Mouse (Mus musculus) midbrain, embryonic 15.5 days (tissue): ENCODE measurements around the gene Pax7. TPM values are rescaled to one million over a fixed set of nuclear protein-coding genes. Genes with fewer than 3 reads are reported as not detected.

Experiments used
- ATAC-seq: fragments of 200-750 bp; cut with Nextera tagmentation; replicated peaks from 2 replicates; pipeline ENCODE4 v1.8.0; 2017; ENCODE audit warnings: moderate TSS enrichment
- H3K27ac ChIP-seq: fragments of 300-500 bp; sonication (generic); 2 replicates; pipeline ENCODE4 v1.5.1; 2015; ENCODE audit warnings: mild to moderate bottlenecking, inconsistent platforms
- H3K27me3 ChIP-seq: fragments of 300-500 bp; sonication (generic); replicated peaks from 2 replicates; pipeline ENCODE4 v1.6.1; 2015; ENCODE audit warnings: inconsistent platforms
- H3K36me3 ChIP-seq: fragments of 300-500 bp; sonication (generic); replicated peaks from 2 replicates; pipeline ENCODE4 v1.6.1; 2015; ENCODE audit warnings: inconsistent platforms
- H3K4me1 ChIP-seq: fragments of 300-500 bp; sonication (generic); 2 replicates; pipeline ENCODE4 v1.6.1; 2015; ENCODE audit warnings: inconsistent platforms
- H3K4me2 ChIP-seq: fragments of 300-500 bp; sonication (generic); 2 replicates; pipeline ENCODE4 v1.6.1; 2015; ENCODE audit warnings: inconsistent platforms, mild to moderate bottlenecking, moderate library complexity
- H3K4me3 ChIP-seq: fragments of 300-500 bp; sonication (generic); 2 replicates; pipeline ENCODE4 v1.5.1; 2015; ENCODE audit warnings: mild to moderate bottlenecking, inconsistent platforms
- H3K9ac ChIP-seq: fragments of 300-500 bp; sonication (generic); 2 replicates; pipeline ENCODE4 v1.6.1; 2015; ENCODE audit warnings: mild to moderate bottlenecking, inconsistent platforms
- H3K9me3 ChIP-seq: fragments of 300-500 bp; sonication (generic); 2 replicates; pipeline ENCODE4 v1.6.1; 2016; ENCODE audit warnings: inconsistent platforms
- WGBS: fragments of 180-500 bp; shearing (Covaris S2); methylation state at CpG from one replicate; pipeline ENCODE4 v1.1.7; 2015; ENCODE audit warnings: mixed read lengths; 5-methylcytosine and 5-hydroxymethylcytosine counted together
- polyA plus RNA-seq: library from polyadenylated mRNA; unstranded; fragments of >200 nt; fragmentation: Nextera tagmentation; extraction: Ambion mirVana; gene quantifications from 2 replicates; pipeline ENCODE4 v1.2.1, GENCODE M21; 2015

The Pax7 gene
- polyA plus RNA-seq, 1 experiment from 2014 or later = 3.8 TPM

GRCm38 (mm10) chr4:139725421-139725820, 107.9 kb downstream of the Pax7 start:
- Histone ChIP-seq H3K9me3 (no peaks in the 10 kb centered on the region), H3K36me3 (no peaks in the 10 kb centered on the region), H3K9ac (no peak overlapping the region), H3K27me3 (no peaks in the 10 kb centered on the region), H3K4me2 (no peak overlapping the region), H3K27ac (peak overlapping the region; percentile 50; the same call in 1 of the 2 replicates), H3K4me1 (no peaks in the 10 kb centered on the region), H3K4me3 (no peak overlapping the region)
- WGBS = 55% methylated on average over 15 of the region's 15 CpGs
- no peak for ATAC-seq

GRCm38 (mm10) chr4:139724296-139724695, 109.0 kb downstream of the Pax7 start:
- H3K9me3 ChIP-seq = no peaks in the 10 kb centered on the region
- no peaks in the 10 kb centered on the region for H3K27me3 ChIP-seq
- H3K9ac ChIP-seq = no peak overlapping the region
- H3K4me2 ChIP-seq = no peak overlapping the region; the same call in 1 of the 2 replicates
- no peak overlapping the region for H3K27ac ChIP-seq
- H3K4me3 ChIP-seq = no peak overlapping the region
- no peak for ATAC-seq
- H3K4me1 ChIP-seq = no peaks in the 10 kb centered on the region
- H3K36me3 ChIP-seq = no peaks in the 10 kb centered on the region
- WGBS = 65% methylated on average over 4 of the region's 4 CpGs

GRCm38 (mm10) chr4:139718978-139719377, 114.3 kb downstream of the Pax7 start:
- ATAC-seq = no peak
- H3K27ac ChIP-seq = no peak overlapping the region
- H3K4me1 ChIP-seq = no peaks in the 10 kb centered on the region
- H3K9ac ChIP-seq = no peak overlapping the region
- H3K4me2 ChIP-seq = no peak overlapping the region
- H3K36me3 ChIP-seq = no peaks in the 10 kb centered on the region
- 88% methylated on average over 5 of the region's 5 CpGs for WGBS
- no peak overlapping the region for H3K4me3 ChIP-seq
- no peaks in the 10 kb centered on the region for H3K27me3 ChIP-seq
- no peaks in the 10 kb centered on the region for H3K9me3 ChIP-seq

- Histone ChIP-seq H3K4me3 (no peak overlapping the region), H3K4me2 (no peak overlapping the region), H3K36me3 (no peaks in the 10 kb centered on the region), H3K27me3 (no peaks in the 10 kb centered on the region), H3K9ac (no peak overlapping the region), H3K4me1 (no peaks in the 10 kb centered on the region), H3K9me3 (no peaks in the 10 kb centered on the region), H3K27ac (no peak overlapping the region)
- 90% methylated on average over 10 of the region's 10 CpGs for WGBS
- no peak for ATAC-seq
Measured at GRCm38 (mm10) chr4:139716477-139717169, 116.7 kb downstream of the Pax7 start.

GRCm38 (mm10) chr4:139715241-139715932, 117.9 kb downstream of the Pax7 start:
- no peak overlapping the region for H3K27ac ChIP-seq
- H3K4me2 ChIP-seq = no peak overlapping the region
- no peaks in the 10 kb centered on the region for H3K9me3 ChIP-seq
- H3K36me3 ChIP-seq = no peaks in the 10 kb centered on the region
- no peaks in the 10 kb centered on the region for H3K27me3 ChIP-seq
- H3K9ac ChIP-seq = no peak overlapping the region
- no peak for ATAC-seq
- peaks cover 9% of the 10 kb centered on the region for H3K4me1 ChIP-seq
- 36% methylated on average over 13 of the region's 13 CpGs for WGBS
- no peak overlapping the region for H3K4me3 ChIP-seq

GRCm38 (mm10) chr4:139710467-139711334, 122.6 kb downstream of the Pax7 start:
- Histone ChIP-seq H3K4me1 (peaks cover 9% of the 10 kb centered on the region), H3K9me3 (no peaks in the 10 kb centered on the region), H3K4me2 (no peak overlapping the region), H3K27me3 (0 out of 2 replicates have a peak, but pooled peaks cover 3% of the 10 kb centered on the region), H3K27ac (no peak overlapping the region), H3K36me3 (no peaks in the 10 kb centered on the region), H3K9ac (no peak overlapping the region; the same call in 1 of the 2 replicates), H3K4me3 (no peak overlapping the region)
- WGBS = 22% methylated on average over 25 of the region's 25 CpGs
- no peak for ATAC-seq

GRCm38 (mm10) chr4:139705986-139706385, 127.3 kb downstream of the Pax7 start:
- WGBS = 93% methylated on average over 5 of the region's 5 CpGs

GRCm38 (mm10) chr4:139703468-139703867, 129.9 kb downstream of the Pax7 start:
- no peaks in the 10 kb centered on the region for H3K9me3 ChIP-seq
- H3K9ac ChIP-seq = no peak overlapping the region
- 83% methylated on average over 11 of the region's 11 CpGs for WGBS
- no peaks in the 10 kb centered on the region for H3K4me1 ChIP-seq
- no peak overlapping the region for H3K27ac ChIP-seq
- 0 out of 2 replicates have a peak, but pooled peaks cover 3% of the 10 kb centered on the region for H3K27me3 ChIP-seq
- no peak overlapping the region for H3K4me3 ChIP-seq
- no peaks in the 10 kb centered on the region for H3K36me3 ChIP-seq
- ATAC-seq = no peak
- no peak overlapping the region for H3K4me2 ChIP-seq

More at GRCm38 (mm10) chr4:139705986-139706385, 127.3 kb downstream of the Pax7 start:
- Histone ChIP-seq H3K4me1 (peaks cover 6% of the 10 kb centered on the region), H3K4me3 (no peak overlapping the region), H3K27ac (no peak overlapping the region), H3K27me3 (0 out of 2 replicates have a peak, but pooled peaks cover 3% of the 10 kb centered on the region), H3K9me3 (no peaks in the 10 kb centered on the region), H3K4me2 (no peak overlapping the region), H3K9ac (no peak overlapping the region), H3K36me3 (no peaks in the 10 kb centered on the region)
- ATAC-seq = no peak

GRCm38 (mm10) chr4:139702914-139703313, 130.4 kb downstream of the Pax7 start:
- no peak overlapping the region for H3K4me2 ChIP-seq
- ATAC-seq = no peak
- H3K4me3 ChIP-seq = no peak overlapping the region
- H3K9ac ChIP-seq = no peak overlapping the region
- H3K27me3 ChIP-seq = peaks cover under 1% of the 10 kb centered on the region; the same call in 1 of the 2 replicates
- H3K4me1 ChIP-seq = 0 out of 2 replicates have a peak, but pooled peaks cover under 1% of the 10 kb centered on the region
- H3K9me3 ChIP-seq = no peaks in the 10 kb centered on the region
- H3K36me3 ChIP-seq = no peaks in the 10 kb centered on the region
- 75% methylated on average over 4 of the region's 4 CpGs for WGBS
- H3K27ac ChIP-seq = no peak overlapping the region

- ATAC-seq = no peak
- Histone ChIP-seq H3K4me1 (0 out of 2 replicates have a peak, but pooled peaks cover 4% of the 10 kb centered on the region), H3K4me3 (no peak overlapping the region), H3K9me3 (no peaks in the 10 kb centered on the region), H3K27me3 (no peaks in the 10 kb centered on the region; the same call in 1 of the 2 replicates), H3K4me2 (no peak overlapping the region), H3K27ac (no peak overlapping the region), H3K9ac (no peak overlapping the region), H3K36me3 (no peaks in the 10 kb centered on the region)
- 74% methylated on average over 8 of the region's 8 CpGs for WGBS
Measured at GRCm38 (mm10) chr4:139698602-139699001, 134.7 kb downstream of the Pax7 start.

- ATAC-seq = no peak
Measured at GRCm38 (mm10) chr4:139697755-139698154, 135.6 kb downstream of the Pax7 start.

GRCm38 (mm10) chr4:139693315-139693714, 140.0 kb downstream of the Pax7 start:
- Histone ChIP-seq H3K9ac (no peak overlapping the region), H3K36me3 (no peaks in the 10 kb centered on the region), H3K27ac (no peak overlapping the region), H3K4me1 (0 out of 2 replicates have a peak, but pooled peaks cover 11% of the 10 kb centered on the region), H3K27me3 (peaks cover 5% of the 10 kb centered on the region; the same call in 1 of the 2 replicates), H3K9me3 (no peaks in the 10 kb centered on the region), H3K4me3 (no peak overlapping the region), H3K4me2 (no peak overlapping the region)
- no peak for ATAC-seq
- 9% methylated on average over 5 of the region's 5 CpGs for WGBS

More at GRCm38 (mm10) chr4:139697755-139698154, 135.6 kb downstream of the Pax7 start:
- Histone ChIP-seq H3K4me3 (no peak overlapping the region), H3K36me3 (no peaks in the 10 kb centered on the region), H3K27ac (no peak overlapping the region), H3K4me1 (0 out of 2 replicates have a peak, but pooled peaks cover 4% of the 10 kb centered on the region), H3K9ac (no peak overlapping the region), H3K27me3 (peaks cover 5% of the 10 kb centered on the region; the same call in 1 of the 2 replicates), H3K4me2 (no peak overlapping the region), H3K9me3 (no peaks in the 10 kb centered on the region)
- 8% methylated on average over 9 of the region's 9 CpGs for WGBS
